Comparison of ENCODE assay signal across 8 mouse cellular contexts in the genomic region with DNA sequence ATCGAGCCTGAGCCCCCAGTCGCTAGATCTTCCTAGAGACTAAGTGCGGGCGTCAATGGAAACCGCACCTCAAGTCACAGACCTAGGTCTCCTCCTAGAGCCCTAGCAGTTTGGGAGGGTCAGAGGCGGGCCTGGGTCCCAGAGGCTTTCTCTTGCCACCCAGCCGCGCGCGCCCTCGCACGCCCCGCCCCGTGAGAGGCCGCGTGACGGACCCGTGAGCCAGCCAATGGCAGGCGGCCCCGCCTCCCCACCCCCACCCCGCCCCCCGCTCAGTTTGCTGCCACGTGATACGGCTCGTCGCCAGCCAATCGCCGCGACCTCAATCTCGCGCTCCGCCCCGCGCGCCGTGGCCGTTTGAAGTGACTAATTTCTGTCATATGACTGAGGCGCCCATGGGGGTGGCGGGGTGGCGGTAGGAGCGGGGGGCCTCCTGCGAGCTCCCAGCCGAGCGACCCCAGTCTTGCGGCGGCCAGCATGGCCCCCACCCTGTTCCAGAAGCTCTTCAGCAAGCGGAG. TPM values are rescaled to one million over a fixed set of nuclear protein-coding genes. Genes with fewer than 3 reads are reported as not detected.
DNase-seq lines count a peak whose midpoint lies in the region; ATAC-seq and TF ChIP-seq lines count a peak whose summit lies in the region.

A gene (plus strand): TSS at position 377 of the 515 bp plus-strand sequence.

- no peak for TF ChIP-seq CTCF in hindbrain, postnatal 0 days (IDR thresholded peaks at IDR 0.05; ENCODE audit: low read depth)
- TF ChIP-seq CTCF in left cerebral cortex, adult 2 months (IDR thresholded peaks at IDR 0.05) = no peak

- H3K36me3 ChIP-seq in hindbrain, postnatal 0 days (ENCODE audit: insufficient read depth, low read length) = no peaks in the 10 kb centered on the region

- H3K9ac ChIP-seq in hindbrain, postnatal 0 days (replicated peaks; ENCODE audit: low read length) = peak within 1 kb of the TSS; percentile 89

- peak; percentile 99 for ATAC-seq in hindbrain, postnatal 0 days
- peak; percentile 90 for ATAC-seq in megakaryocyte, adult 5-6 weeks (ENCODE audit: poor library complexity, severe bottlenecking)

- DNase-seq in WW6 (ENCODE audit: low read depth, low spot score) = peak; percentile 75
- peak; percentile 90 to 96 for DNase-seq in cerebellum, postnatal 4 days (ENCODE audit: low spot score in 2 of 2)
- peak; percentile 95 for DNase-seq in gastrocnemius, adult 18-20 months (ENCODE audit: low spot score)
- peak; percentile 97 for DNase-seq in hindbrain, postnatal 0 days (ENCODE audit: low spot score)
- peak; percentile 92 to 94 for DNase-seq in left cerebral cortex, adult 2 months (ENCODE audit: extremely low spot score in 1 of 2, low spot score in 2 of 2)
- DNase-seq in right cerebral cortex, adult 2 months (ENCODE audit: low spot score in 2 of 2) = peak; percentile 93 to 95
- DNase-seq in urinary bladder, postnatal 14 days (ENCODE audit: low spot score) = peak; percentile 95

- H3K4me3 ChIP-seq in hindbrain, postnatal 0 days (ENCODE audit: low read length) = peak within 1 kb of the TSS; percentile 97
- H3K4me3 ChIP-seq in left cerebral cortex, adult 2 months = peak within 1 kb of the TSS; percentile 67

- H3K4me2 ChIP-seq in hindbrain, postnatal 0 days (ENCODE audit: low read depth, low read length) = peak within 1 kb of the TSS; percentile 62

- intact Hi-C loops in left cerebral cortex, adult 2 months (cut with DNase I) = loop anchor here (1.0 to 5.0 kb wide), 2 partner anchors 81 to 84 kb away; a partner anchor contains a TSS

- no peaks in the 10 kb centered on the region for H3K9me3 ChIP-seq in hindbrain, postnatal 0 days (ENCODE audit: low read length)

- H3K27me3 ChIP-seq in hindbrain, postnatal 0 days (ENCODE audit: insufficient read depth, low read length) = no peaks in the 10 kb centered on the region

- under 1% methylated on average over 35 of the region's 47 CpGs for WGBS in hindbrain, postnatal 0 days

- H3K27ac ChIP-seq in hindbrain, postnatal 0 days = peak within 1 kb of the TSS; percentile 82
- H3K27ac ChIP-seq in left cerebral cortex, adult 2 months = peak within 1 kb of the TSS; percentile 99

- peaks cover 8% of the 10 kb centered on the region; the same call in 1 of the 2 replicates for H3K4me1 ChIP-seq in hindbrain, postnatal 0 days (ENCODE audit: insufficient read depth, low read length)

RNA-seq across cellular contexts. Expression of the gene that starts here (rescaled TPM):
- 10 to 100 TPM; 25.4 to 39.8 TPM for total RNA-seq in gastrocnemius, adult 18-20 months (2021)
- 14.7 and 18.2 TPM in 2 replicates for total RNA-seq in hindbrain, postnatal 0 days (2014; rRNA removed)
- 6.5 and 6.6 TPM in 2 replicates for polyA plus RNA-seq in hindbrain, postnatal 0 days (2015; fragmentation: Nextera tagmentation; extraction: Ambion mirVana)
- total RNA-seq in left cerebral cortex, adult 2 months (2021) = 10 to 100 TPM; 36.3 to 38.3 TPM
- 37.8 and 39.6 TPM in 2 replicates for total RNA-seq in megakaryocyte, adult 5-6 weeks (2015)
- 39.2 and 45.6 TPM in 2 replicates for total RNA-seq in megakaryocyte, adult 5-6 weeks (2017)

Comparison
In these comparisons a context has a peak if more than half of its experiments do, and no peak if none do; other contexts are left out.
1. Peak in every context shown above with its lines: DNase-seq, ATAC-seq, H3K4me3 ChIP-seq and H3K27ac ChIP-seq.